Mouse (Mus musculus) layer of hippocampus, adult 11-12 months (tissue): ENCODE measurements around the gene Slc30a4.

Experiments
- DNase-seq: peaks from one replicate; pipeline ENCODE4 v3.0.0; 2022; ENCODE audit warnings: low spot score

Slc30a4 gene

DNA sequence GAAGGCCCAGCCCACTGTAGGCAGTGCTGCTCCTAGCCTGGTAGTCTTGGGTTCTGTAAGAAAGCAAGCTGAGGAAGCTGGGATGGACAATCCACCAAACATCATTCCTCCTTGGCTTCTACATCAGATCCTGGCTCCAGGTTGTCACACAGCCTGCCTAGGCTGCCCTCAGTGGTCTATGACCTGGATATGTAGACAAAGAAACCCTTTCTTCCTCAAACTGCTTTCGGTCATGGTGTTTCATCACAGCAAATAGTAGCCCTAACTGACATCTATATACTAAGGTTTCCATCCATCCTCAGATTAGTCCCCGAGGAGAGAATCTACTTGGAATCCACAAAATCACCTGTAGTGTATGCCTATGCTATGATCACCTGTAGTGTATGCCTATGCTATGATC lies 27.3 kb downstream of the Slc30a4 start:
- no peak for DNase-seq

DNA sequence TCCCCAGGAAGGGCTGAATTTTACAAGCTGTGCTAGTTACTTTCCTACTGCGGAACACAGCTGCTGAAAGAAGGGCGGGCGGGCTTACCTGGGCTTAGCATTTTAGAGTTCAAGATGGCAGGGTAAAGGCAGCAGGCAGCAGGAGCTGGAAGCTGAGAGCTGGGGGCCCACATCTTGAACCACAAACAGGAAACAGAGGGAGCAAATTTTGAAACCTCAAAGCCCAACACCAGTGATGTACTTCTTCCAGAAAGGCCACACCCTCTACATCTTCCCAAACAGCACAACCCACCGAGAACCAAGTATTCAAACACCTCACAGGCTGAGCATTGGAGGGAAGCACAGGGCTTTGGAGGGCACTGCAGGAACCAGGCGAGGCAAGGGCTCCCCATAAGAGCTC lies 29.6 kb downstream of the Slc30a4 start:
- DNase-seq: no peak

DNA sequence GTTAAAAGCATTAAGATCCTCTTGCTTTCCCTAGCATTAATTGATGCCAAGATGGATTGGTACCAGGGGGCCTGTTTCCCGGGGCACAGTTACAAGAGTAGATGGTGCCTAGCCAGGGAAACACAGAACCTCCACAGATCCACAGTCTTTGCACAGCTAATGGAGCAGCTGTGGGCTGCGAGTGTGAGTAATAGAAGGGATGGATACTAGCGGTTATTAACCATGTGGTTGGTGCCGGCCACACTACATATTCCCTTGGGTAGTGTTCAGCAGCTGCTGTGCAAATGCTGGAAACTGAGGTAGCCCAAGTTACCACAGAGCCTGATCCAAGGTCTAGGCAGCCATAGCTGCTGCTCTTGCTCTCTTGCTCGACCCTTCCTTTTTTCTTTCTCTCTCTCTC lies 30.7 kb downstream of the Slc30a4 start:
- no peak for DNase-seq

DNA sequence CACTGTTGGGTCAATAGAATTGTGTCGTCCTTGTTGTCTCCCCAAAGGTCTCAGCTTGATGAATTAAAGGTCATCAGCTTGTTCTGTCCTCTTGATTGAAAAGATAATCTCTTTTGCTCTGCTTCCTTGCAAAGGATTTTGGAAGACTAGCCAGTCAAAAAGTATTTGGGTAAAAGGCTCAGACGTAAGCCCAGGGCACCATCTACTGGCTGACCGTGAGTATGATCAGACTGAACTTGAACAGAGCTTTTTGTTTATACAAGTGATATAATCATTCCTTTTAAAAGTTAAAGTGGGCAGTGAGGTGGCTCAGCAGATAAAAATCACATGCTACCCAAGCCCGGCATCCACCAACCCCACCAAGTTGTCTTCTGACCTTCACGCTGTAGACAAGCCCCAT lies 34.6 kb downstream of the Slc30a4 start:
- peak; percentile 47 for DNase-seq

DNA sequence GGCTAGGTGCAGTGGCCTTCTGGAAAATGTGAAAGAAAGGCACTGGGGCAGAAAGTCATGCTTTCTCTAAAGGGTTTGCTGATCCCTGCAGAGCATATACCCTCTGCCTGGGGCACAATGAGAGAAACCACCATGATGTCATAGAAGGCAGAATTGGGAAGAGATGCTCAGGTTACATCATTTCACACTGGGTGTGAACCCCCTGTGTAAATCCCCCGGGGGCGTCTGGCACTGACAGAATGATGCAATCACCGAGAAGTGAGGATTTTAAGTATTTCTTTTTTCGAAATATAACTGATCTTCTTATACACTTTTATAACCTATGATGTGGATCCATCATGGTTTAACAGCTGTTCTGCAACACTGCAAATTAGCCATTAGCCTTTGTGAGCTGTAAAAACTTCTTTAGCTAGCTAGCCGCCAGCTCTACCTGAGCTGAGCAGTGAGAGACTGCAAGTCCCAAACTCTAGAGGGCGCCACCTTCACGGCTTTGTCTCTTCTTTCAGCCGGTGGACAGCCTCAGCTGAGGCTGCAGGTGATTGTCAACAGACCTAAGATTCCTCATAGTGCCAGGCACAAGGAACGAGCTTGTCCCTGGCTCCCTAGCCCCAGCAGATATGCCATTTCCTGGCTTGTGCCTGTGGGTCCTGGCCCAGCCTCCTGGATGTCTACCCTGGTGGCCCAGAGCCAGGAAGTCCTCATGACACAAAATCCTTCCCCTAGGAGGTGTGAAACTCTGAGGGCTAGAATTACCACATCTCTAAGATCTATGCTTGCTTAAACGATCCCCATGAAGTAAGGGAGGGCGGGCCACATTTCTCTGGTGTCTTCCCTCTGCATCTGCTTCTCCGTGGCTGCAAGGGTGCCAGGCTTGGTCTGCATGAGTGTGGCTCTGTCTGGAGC lies 36.2 kb downstream of the Slc30a4 start:
- peak; percentile 18 for DNase-seq

DNA sequence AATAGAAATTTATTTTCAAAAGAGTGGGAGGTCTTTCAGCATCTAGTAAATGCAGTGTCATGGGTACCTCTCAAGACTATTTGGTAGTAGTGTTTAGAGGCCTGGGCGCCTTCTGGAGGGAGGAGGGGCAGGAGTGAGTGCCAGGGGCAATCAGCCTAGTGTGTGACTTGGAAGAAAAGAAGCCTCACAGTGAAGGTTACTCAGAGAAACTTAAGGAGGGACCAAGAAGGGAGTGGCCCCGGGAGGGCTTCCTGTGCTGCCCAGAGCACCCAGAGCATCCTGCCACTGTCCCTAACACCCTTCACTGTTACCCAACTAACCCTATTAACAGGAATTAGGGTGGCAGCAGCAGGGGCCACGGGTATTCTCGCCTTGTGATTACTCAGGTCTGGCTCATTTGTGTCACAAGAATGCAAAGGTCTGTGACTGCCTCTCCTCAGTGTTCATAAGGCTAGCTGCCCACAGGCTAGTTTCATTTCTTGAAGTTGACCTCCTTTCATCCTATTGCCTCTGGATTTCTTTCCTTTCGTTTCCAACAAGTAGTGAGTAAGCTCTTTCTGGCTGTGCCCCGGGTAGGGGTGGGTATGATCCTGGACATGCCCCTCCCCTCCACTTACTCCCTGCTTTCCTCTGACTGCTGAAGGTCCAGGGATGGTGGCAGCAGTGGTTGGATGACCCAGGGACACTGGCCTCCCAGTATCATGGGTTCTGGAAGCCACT lies 37.0 kb downstream of the Slc30a4 start:
- no peak for DNase-seq

DNA sequence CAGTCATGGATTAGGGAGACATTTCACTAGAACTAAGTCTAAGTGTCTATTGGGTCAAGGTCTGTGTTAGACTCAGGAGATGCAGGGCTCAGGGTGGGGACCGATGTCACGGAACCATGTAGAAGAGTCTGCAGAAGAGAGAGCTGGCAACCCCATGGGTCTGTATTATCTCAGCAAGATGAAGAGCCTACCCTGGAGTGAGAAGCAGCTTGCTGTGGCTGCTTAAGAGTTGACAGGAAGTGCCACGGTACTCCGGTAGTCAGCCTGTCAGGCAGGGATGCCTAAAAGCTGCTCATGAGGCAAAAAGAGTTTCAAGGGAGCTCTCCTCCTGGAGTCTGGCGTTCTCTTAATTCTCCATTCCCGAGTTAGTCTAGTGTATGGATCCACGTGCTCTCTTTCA lies 42.6 kb downstream of the Slc30a4 start:
- DNase-seq: no peak

DNA sequence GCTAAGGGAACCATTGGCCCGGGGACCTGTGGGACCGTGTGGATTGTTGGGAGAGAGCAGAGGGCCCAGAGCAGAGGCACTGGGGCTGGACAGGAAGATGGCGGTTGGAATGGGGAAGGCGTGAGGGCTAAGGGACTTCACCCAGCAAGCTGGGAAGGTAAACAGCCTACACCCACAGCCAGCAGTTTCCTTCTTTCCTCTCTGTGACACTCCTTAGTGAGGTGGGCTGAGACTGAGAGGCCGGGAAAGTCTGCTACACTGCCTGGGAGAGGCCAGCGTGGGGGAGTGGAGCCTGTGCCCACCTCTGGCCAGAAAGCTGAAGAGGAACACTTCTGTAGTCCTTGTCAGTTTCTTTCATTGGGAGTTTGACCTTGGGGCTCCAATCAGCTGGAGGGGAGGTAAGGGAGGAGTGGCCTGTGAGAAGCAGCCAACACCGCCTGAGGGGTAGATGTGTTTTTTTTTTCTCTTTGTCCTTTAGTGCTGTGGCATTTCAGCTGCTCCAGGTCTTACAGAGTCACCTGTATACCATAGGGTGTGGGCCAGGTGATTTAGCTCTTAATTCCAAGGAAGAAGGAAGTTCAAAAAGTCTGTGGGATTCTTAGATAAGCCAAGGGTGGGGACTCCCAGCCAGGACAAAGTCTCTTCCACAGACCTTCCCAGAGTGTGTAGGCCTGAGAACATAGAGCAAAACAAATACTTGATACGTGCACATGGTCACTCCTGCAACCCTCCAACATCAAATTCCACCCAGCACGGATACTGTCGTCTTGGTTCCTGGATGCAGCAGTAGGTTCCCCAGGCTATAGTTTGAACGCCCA lies 44.5 kb downstream of the Slc30a4 start:
- no peak for DNase-seq

DNA sequence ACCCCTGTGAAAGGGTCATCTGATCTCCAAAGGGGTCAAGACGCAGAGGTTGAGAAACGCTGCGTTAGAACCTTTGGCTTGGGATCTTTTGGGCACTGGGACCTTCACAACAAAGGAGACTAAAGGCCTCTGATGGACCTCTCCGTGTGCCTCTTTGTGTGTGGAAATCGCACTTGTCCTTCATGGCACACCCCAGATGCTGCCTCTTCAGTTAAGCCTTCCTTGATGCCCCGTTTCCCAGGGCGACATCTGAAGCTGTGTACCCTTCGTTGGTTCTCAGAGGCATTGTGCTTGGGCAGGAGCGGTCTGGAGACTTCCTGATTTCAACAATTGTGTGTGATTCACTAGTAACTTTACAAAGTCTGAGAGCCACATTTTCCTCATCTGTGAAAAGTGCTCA lies 45.7 kb downstream of the Slc30a4 start:
- no peak for DNase-seq

DNA sequence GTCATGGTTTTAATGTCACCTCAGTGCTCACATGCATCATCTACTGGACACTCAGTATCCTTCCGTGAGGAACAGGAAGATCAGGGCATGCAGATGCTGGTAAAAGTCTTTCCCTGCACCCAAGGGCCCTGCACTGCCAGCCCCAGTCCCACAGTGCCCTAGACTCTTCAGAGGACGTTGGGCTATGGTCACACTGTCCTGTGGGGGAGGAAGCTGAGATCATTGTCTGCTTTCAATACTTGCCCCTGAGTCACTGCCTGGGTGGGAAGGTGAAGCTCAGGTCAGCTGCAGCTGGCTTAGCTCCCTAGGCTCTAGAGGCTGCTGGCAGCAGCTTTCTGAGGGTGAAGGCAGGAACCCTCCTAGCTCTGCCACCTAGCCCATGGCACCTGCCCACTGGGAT lies 46.4 kb downstream of the Slc30a4 start:
- no peak for DNase-seq

DNA sequence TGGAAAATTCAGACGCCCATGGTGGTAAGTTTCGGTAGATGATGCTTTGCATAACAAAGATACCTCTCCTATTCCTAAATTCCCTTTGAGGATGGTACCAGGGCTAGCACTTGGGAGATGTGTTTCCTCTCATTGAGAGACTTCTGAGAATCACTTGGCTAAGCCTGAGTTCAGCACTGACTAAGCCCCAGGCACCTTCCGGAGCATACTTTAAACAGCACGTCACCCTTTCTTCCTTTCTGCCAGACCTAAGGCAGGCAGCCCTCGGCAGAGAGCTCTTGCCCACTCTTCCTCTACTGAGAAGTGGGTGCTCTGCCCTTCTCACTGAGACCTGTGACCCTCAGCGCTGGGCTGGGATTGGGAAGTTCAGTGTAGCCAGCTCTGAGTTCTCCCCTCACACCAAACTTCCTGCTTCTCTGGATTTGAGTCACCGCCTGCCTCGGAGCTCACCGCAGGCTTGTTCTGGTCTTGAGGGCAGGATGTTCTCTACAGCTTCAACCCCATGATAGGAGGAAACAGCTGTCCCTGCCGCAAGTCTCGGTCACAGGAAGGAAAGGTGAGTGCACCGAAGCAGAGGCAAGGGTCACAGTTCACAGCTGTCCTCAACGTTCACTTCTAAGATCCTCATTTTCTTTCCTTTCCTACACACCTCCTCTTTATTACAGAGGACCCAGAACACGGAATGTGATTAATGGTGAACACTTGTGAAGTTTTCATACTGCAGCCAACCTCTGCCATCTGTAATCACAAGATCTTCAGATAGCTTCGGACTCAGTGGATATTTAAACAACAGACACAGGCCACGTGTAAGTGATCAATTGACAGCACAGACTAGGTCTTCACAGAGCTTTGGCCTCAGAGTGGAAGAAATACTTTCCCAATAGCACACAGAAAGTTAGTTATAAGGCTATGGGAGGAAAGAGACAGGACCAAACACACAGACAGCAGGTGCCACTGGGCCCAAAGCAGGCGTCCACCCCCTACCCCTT lies 50.1 kb downstream of the Slc30a4 start:
- no peak for DNase-seq

DNA sequence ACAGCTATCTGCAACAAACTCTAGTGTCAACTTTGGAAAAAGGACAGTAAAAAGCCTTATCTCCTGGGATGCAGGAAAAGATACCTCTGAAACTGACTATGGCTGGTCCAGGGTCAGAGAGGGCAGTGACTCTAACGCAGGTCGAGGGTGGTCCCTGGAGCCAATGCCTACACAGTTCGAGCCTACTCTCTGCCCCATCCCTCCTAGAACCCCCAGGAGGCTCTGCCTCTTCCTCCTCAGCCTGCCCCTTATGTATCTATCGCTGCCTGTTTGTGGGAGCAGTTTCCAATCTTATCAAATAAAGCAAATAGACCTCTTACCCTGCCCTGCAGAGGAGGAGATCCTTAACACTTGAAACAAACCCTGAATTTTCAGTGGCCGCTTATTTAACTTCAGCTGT lies 63.8 kb downstream of the Slc30a4 start:
- no peak for DNase-seq

DNA sequence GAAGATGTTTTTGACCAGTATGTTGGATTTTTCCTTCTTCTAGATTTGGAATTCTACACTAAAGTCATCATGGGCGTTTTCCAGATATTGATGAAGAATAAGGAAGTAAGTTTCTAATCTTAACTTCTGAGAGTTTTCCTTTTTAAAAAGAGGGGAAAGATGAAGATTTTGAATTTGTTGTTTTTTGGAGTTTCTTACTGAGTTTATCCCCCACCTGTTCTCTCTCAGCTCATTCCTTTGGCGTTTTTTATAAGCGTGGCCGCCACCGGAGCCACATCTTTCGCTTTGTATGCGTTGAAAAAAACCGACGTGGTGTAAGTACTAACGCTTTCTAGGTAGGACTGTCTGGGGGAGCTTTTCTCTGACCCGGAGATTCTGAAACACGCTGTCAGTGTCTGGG lies 64.4 kb downstream of the Slc30a4 start:
- no peak for DNase-seq

DNA sequence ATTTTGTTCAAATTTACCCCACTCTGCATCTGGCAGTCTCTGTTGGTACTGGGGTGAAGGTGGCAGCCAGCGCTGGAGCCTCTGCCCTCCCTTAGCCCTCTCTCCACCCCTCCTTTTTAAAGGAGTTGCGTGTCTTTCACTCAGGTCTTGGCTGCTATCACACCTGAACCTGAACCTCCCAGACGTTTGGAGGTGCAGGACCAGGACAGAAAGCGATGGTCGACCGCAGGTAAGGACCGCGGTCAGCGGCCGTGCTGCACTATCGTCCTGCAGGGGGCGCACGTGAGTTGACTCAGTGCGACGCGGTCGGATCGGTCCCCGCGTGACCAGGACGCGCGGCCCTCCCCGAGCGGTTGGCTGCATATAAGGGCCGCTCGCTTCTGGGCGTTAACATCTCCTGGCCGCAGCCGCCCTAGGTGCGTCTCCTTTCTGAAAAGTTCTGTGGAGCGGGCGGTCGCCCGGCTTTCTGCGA lies 64.9 kb downstream of the Slc30a4 start:
- DNase-seq: peak; percentile 64

DNA sequence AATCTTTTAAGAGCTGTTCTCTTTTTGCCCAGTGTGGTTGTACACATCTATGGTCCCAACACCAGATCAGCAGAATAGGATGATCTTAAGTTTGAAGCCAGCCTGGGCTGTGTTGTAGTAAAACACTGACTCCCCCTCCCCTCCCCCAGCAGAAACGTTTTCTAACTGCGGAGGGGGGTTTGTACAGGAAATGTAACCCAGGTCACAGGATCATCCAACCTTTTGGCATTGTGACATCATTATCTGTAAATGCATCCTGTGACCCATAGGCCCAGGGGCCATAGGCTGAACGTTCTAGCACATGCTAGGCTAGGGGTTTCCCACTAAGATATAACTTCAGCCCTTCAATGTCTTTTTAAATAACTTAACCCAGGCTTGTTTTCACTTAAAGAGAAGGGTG lies 65.8 kb downstream of the Slc30a4 start, which contains the start of gene AA467197:
Gene AA467197, plus strand, starts transcription at position 301 of the 400 bp plus-strand sequence.
- no peak for DNase-seq
